Mouse (Mus musculus): ENCODE data around the gene Zfp688. TPM values are rescaled to one million over a fixed set of nuclear protein-coding genes. Genes with fewer than 3 reads are reported as not detected.

The Zfp688 gene
- total RNA-seq, 2 experiments from 2014 or later = 1.0 to 26.9 TPM

Other genes with a start within 250 kb of the Zfp688 start
- gene Cd2bp2, start 226.0 kb downstream of the Zfp688 start, total RNA-seq (2015; ENCODE audit: low replicate concordance) = 8.4 and 36.9 TPM in 2 replicates
- 17.9 and 22.9 TPM in 2 replicates for gene Cd2bp2, start 226.0 kb downstream of the Zfp688 start, total RNA-seq (2017; ENCODE audit: low replicate concordance)
- 8.1 and 23.0 TPM in 2 replicates for gene Tbc1d10b, start 213.6 kb downstream of the Zfp688 start, total RNA-seq (2015; ENCODE audit: low replicate concordance)
- gene Tbc1d10b, start 213.6 kb downstream of the Zfp688 start, total RNA-seq (2017; ENCODE audit: low replicate concordance) = 77.5 and 122 TPM in 2 replicates
- gene Mylpf, start 213.2 kb downstream of the Zfp688 start, total RNA-seq (2015; ENCODE audit: low replicate concordance) = 6.5 and 9.8 TPM in 2 replicates
- gene Mylpf, start 213.2 kb downstream of the Zfp688 start, total RNA-seq (2017; ENCODE audit: low replicate concordance) = 16.2 and 61.5 TPM in 2 replicates
- gene Zfp553, start 189.0 kb downstream of the Zfp688 start, total RNA-seq (2015; ENCODE audit: low replicate concordance) = 1.5 and 5.2 TPM in 2 replicates
- gene Zfp553, start 189.0 kb downstream of the Zfp688 start, total RNA-seq (2017; ENCODE audit: low replicate concordance) = 2.0 and 3.2 TPM in 2 replicates
- 189 and 204 TPM in 2 replicates for gene Sept1, start 188.9 kb downstream of the Zfp688 start, total RNA-seq (2015; ENCODE audit: low replicate concordance)
- gene Sept1, start 188.9 kb downstream of the Zfp688 start, total RNA-seq (2017; ENCODE audit: low replicate concordance) = 179 and 191 TPM in 2 replicates
- 1.7 TPM in 1 of 2 replicates, not detected in the other for gene Zfp771, start 177.8 kb downstream of the Zfp688 start, total RNA-seq (2015; ENCODE audit: low replicate concordance)
- 0.70 TPM in 1 of 2 replicates, not detected in the other for gene Zfp771, start 177.8 kb downstream of the Zfp688 start, total RNA-seq (2017; ENCODE audit: low replicate concordance)
- 14.0 and 24.8 TPM in 2 replicates for gene Dctpp1, start 161.4 kb downstream of the Zfp688 start, total RNA-seq (2015; ENCODE audit: low replicate concordance)
- 2.0 and 8.6 TPM in 2 replicates for gene Dctpp1, start 161.4 kb downstream of the Zfp688 start, total RNA-seq (2017; ENCODE audit: low replicate concordance)
- gene Sephs2, start 148.0 kb downstream of the Zfp688 start, total RNA-seq (2015; ENCODE audit: low replicate concordance) = 15.6 and 18.8 TPM in 2 replicates
- gene Sephs2, start 148.0 kb downstream of the Zfp688 start, total RNA-seq (2017; ENCODE audit: low replicate concordance) = 20.2 and 34.8 TPM in 2 replicates
- 29.0 and 34.4 TPM in 2 replicates for gene Itgal, start 125.8 kb downstream of the Zfp688 start, total RNA-seq (2015; ENCODE audit: low replicate concordance)
- gene Itgal, start 125.8 kb downstream of the Zfp688 start, total RNA-seq (2017; ENCODE audit: low replicate concordance) = 4.0 and 10.4 TPM in 2 replicates
- gene Zfp768, start 76.5 kb downstream of the Zfp688 start, total RNA-seq (2015; ENCODE audit: low replicate concordance) = 1.2 TPM in 1 of 2 replicates, not detected in the other
- 0.94 and 1.5 TPM in 2 replicates for gene Zfp768, start 76.5 kb downstream of the Zfp688 start, total RNA-seq (2017; ENCODE audit: low replicate concordance)
- gene Zfp747, start 46.0 kb downstream of the Zfp688 start, total RNA-seq (2015; ENCODE audit: low replicate concordance) = 0.42 and 1.2 TPM in 2 replicates
- gene Zfp747, start 46.0 kb downstream of the Zfp688 start, total RNA-seq (2017; ENCODE audit: low replicate concordance) = 1.0 and 1.3 TPM in 2 replicates
- 0.38 TPM in 1 of 2 replicates, not detected in the other for gene 9130019O22Rik, start 34.9 kb downstream of the Zfp688 start, total RNA-seq (2015; ENCODE audit: low replicate concordance)
- gene 9130019O22Rik, start 34.9 kb downstream of the Zfp688 start, total RNA-seq (2017; ENCODE audit: low replicate concordance) = 1.4 and 1.8 TPM in 2 replicates
- gene E430018J23Rik, start 28.4 kb downstream of the Zfp688 start, total RNA-seq (2015; ENCODE audit: low replicate concordance) = not detected in 2 replicates
- gene E430018J23Rik, start 28.4 kb downstream of the Zfp688 start, total RNA-seq (2017; ENCODE audit: low replicate concordance) = 0.28 and 3.4 TPM in 2 replicates
- 0.19 and 3.6 TPM in 2 replicates for gene Zfp764, start 15.2 kb downstream of the Zfp688 start, total RNA-seq (2015; ENCODE audit: low replicate concordance)
- 2.5 TPM in 1 of 2 replicates, not detected in the other for gene Zfp764, start 15.2 kb downstream of the Zfp688 start, total RNA-seq (2017; ENCODE audit: low replicate concordance)
- gene Zfp689, start 27.1 kb upstream of the Zfp688 start, total RNA-seq (2015; ENCODE audit: low replicate concordance) = not detected in 2 replicates
- 0.26 and 2.4 TPM in 2 replicates for gene Zfp689, start 27.1 kb upstream of the Zfp688 start, total RNA-seq (2017; ENCODE audit: low replicate concordance)
- gene Prr14, start 37.5 kb upstream of the Zfp688 start, total RNA-seq (2015; ENCODE audit: low replicate concordance) = 65.2 and 71.7 TPM in 2 replicates
- 25.4 and 41.3 TPM in 2 replicates for gene Prr14, start 37.5 kb upstream of the Zfp688 start, total RNA-seq (2017; ENCODE audit: low replicate concordance)
- 154 and 157 TPM in 2 replicates for gene Fbrs, start 57.1 kb upstream of the Zfp688 start, total RNA-seq (2015; ENCODE audit: low replicate concordance)
- 61.2 and 79.1 TPM in 2 replicates for gene Fbrs, start 57.1 kb upstream of the Zfp688 start, total RNA-seq (2017; ENCODE audit: low replicate concordance)
- gene Srcap, start 89.9 kb upstream of the Zfp688 start, total RNA-seq (2015; ENCODE audit: low replicate concordance) = 51.9 and 52.5 TPM in 2 replicates
- 59.9 and 65.1 TPM in 2 replicates for gene Srcap, start 89.9 kb upstream of the Zfp688 start, total RNA-seq (2017; ENCODE audit: low replicate concordance)
- 27.9 and 44.5 TPM in 2 replicates for gene Gm42715, start 97.5 kb upstream of the Zfp688 start, total RNA-seq (2015; ENCODE audit: low replicate concordance)
- 17.4 and 34.6 TPM in 2 replicates for gene Gm42715, start 97.5 kb upstream of the Zfp688 start, total RNA-seq (2017; ENCODE audit: low replicate concordance)
- gene Tmem265, start 139.3 kb upstream of the Zfp688 start, total RNA-seq (2015; ENCODE audit: low replicate concordance) = 1.7 TPM in 1 of 2 replicates, not detected in the other
- gene Tmem265, start 139.3 kb upstream of the Zfp688 start, total RNA-seq (2017; ENCODE audit: low replicate concordance) = not detected in 2 replicates
- gene Phkg2, start 151.3 kb upstream of the Zfp688 start, total RNA-seq (2015; ENCODE audit: low replicate concordance) = 35.1 and 44.2 TPM in 2 replicates
- 16.2 and 40.8 TPM in 2 replicates for gene Phkg2, start 151.3 kb upstream of the Zfp688 start, total RNA-seq (2017; ENCODE audit: low replicate concordance)
- gene Ccdc189, start 166.5 kb upstream of the Zfp688 start, total RNA-seq (2015; ENCODE audit: low replicate concordance) = 4.0 and 14.0 TPM in 2 replicates
- gene Ccdc189, start 166.5 kb upstream of the Zfp688 start, total RNA-seq (2017; ENCODE audit: low replicate concordance) = 26.1 and 31.4 TPM in 2 replicates
- gene Rnf40, start 166.7 kb upstream of the Zfp688 start, total RNA-seq (2015; ENCODE audit: low replicate concordance) = 17.1 and 18.1 TPM in 2 replicates
- gene Rnf40, start 166.7 kb upstream of the Zfp688 start, total RNA-seq (2017; ENCODE audit: low replicate concordance) = 41.8 and 86.0 TPM in 2 replicates
- 0.77 and 0.84 TPM in 2 replicates for gene Zfp629, start 193.7 kb upstream of the Zfp688 start, total RNA-seq (2015; ENCODE audit: low replicate concordance)
- 2.0 and 3.2 TPM in 2 replicates for gene Zfp629, start 193.7 kb upstream of the Zfp688 start, total RNA-seq (2017; ENCODE audit: low replicate concordance)

Measured in erythroblast, adult 5-6 weeks (primary cell).